Mouse (Mus musculus) embryonic facial prominence, embryonic 14.5 days (tissue): ENCODE data around the gene Cdk6. TPM values are rescaled to one million over a fixed set of nuclear protein-coding genes. Genes with fewer than 3 reads are reported as not detected.
A peak's percentile ranks its signal among the peaks of the same experiment; 100 is the strongest.
"Not testable (repeated sequence)": the region's sequence is repeated elsewhere in the genome, so short reads cannot be mapped to it uniquely, and the experiment has no call there.

Experiments used
- ATAC-seq: fragments of 200-750 bp; cut with Nextera tagmentation; 2 replicates; pipeline ENCODE4 v1.8.0; 2017; ENCODE audit warnings: low read depth, moderate number of reproducible peaks, moderate TSS enrichment
- DNase-seq: peaks from one replicate; pipeline ENCODE4 v3.0.0-alpha.2; 2015; ENCODE audit warnings: low spot score
- H3K27ac ChIP-seq: fragments of 300-500 bp; sonication (generic); replicated peaks from 2 replicates; pipeline ENCODE4 v1.5.1; 2014; ENCODE audit warnings: low read depth, mild to moderate bottlenecking, low read length, moderate library complexity
- H3K27me3 ChIP-seq: fragments of 300-500 bp; sonication (generic); replicated peaks from 2 replicates; pipeline ENCODE4 v1.6.1; 2014; ENCODE audit warnings: low read length; ENCODE audit not compliant: control insufficient read depth, insufficient read depth
- H3K36me3 ChIP-seq: fragments of 300-500 bp; sonication (generic); 2 replicates; pipeline ENCODE4 v1.6.1; 2014; ENCODE audit warnings: low read length, mixed read lengths; ENCODE audit not compliant: control insufficient read depth, insufficient read depth
- H3K4me1 ChIP-seq: fragments of 300-500 bp; sonication (generic); 2 replicates; pipeline ENCODE4 v1.6.1; 2014; ENCODE audit warnings: antibody characterized with exemption, low read length; ENCODE audit not compliant: control insufficient read depth, insufficient read depth
- H3K4me2 ChIP-seq: fragments of 300-500 bp; sonication (generic); 2 replicates; pipeline ENCODE4 v1.6.1; 2014; ENCODE audit warnings: low read depth, mild to moderate bottlenecking, low read length, moderate library complexity, mixed read lengths
- H3K4me3 ChIP-seq: fragments of 300-500 bp; sonication (generic); 2 replicates; pipeline ENCODE4 v1.5.1; 2014; ENCODE audit warnings: low read depth, mild to moderate bottlenecking, low read length
- H3K9ac ChIP-seq: fragments of 300-500 bp; sonication (generic); 2 replicates; pipeline ENCODE4 v1.6.1; 2014; ENCODE audit warnings: low read depth, mild to moderate bottlenecking, low read length, moderate library complexity, mixed read lengths
- H3K9me3 ChIP-seq: fragments of 300-500 bp; sonication (generic); 2 replicates; pipeline ENCODE4 v1.6.1; 2016; ENCODE audit warnings: low read length; ENCODE audit not compliant: control insufficient read depth
- WGBS: fragments of 180-500 bp; shearing (Covaris S2); extraction: QIAGEN DNeasy Blood & Tissue Kit; methylation state at CpG from one replicate; pipeline ENCODE4 v1.1.7; 2014; 5-methylcytosine and 5-hydroxymethylcytosine counted together
- polyA plus RNA-seq: library from polyadenylated mRNA; unstranded; fragments of >200 nt; fragmentation: Nextera tagmentation; extraction: Ambion mirVana; gene quantifications from 2 replicates; pipeline ENCODE4 v1.2.1, GENCODE M21; 2014

Cdk6 gene
- polyA plus RNA-seq, 1 experiment from 2014 or later, result 21.3 TPM

GRCm38 (mm10) chr5:3405503-3405902 is 64.2 kb downstream of the Cdk6 start:
- H3K4me2 ChIP-seq, result no peak overlapping the region
- DNase-seq (no peak), ATAC-seq (no peak)
- H3K4me3 ChIP-seq, result no peak overlapping the region
- no peak overlapping the region for H3K9ac ChIP-seq
- no peaks in the 10 kb centered on the region for H3K27me3 ChIP-seq
- no peaks in the 10 kb centered on the region for H3K4me1 ChIP-seq
- no peaks in the 10 kb centered on the region for H3K36me3 ChIP-seq
- 55% methylated on average over 6 of the region's 6 CpGs for WGBS
- H3K27ac ChIP-seq, result no peak overlapping the region
- no peaks in the 10 kb centered on the region for H3K9me3 ChIP-seq

GRCm38 (mm10) chr5:3407926-3408325 is 66.6 kb downstream of the Cdk6 start:
- Histone ChIP-seq H3K36me3 (no peaks in the 10 kb centered on the region), H3K27ac (no peak overlapping the region), H3K27me3 (no peaks in the 10 kb centered on the region), H3K4me2 (no peak overlapping the region), H3K4me1 (no peaks in the 10 kb centered on the region), H3K9ac (no peak overlapping the region), H3K9me3 (no peaks in the 10 kb centered on the region), H3K4me3 (no peak overlapping the region)
- DNase-seq, result peak; percentile 46
- ATAC-seq, result no peak
- WGBS, result 58% methylated on average over 9 of the region's 9 CpGs

GRCm38 (mm10) chr5:3418183-3418582 is 76.9 kb downstream of the Cdk6 start:
- H3K9ac ChIP-seq, ATAC-seq, H3K27ac ChIP-seq, H3K36me3 ChIP-seq, H3K4me1 ChIP-seq, DNase-seq, H3K4me2 ChIP-seq, H3K9me3 ChIP-seq, H3K4me3 ChIP-seq, H3K27me3 ChIP-seq: not testable (repeated sequence)
- 54% methylated on average over 1 of the region's 1 CpGs for WGBS

- DNase-seq (no peak), ATAC-seq (no peak)
- H3K4me2 ChIP-seq, result no peak overlapping the region
- H3K27me3 ChIP-seq, result no peaks in the 10 kb centered on the region
- no peaks in the 10 kb centered on the region for H3K36me3 ChIP-seq
- no peak overlapping the region for H3K4me3 ChIP-seq
- H3K9ac ChIP-seq, result no peak overlapping the region
- WGBS, result 70% methylated on average over 10 of the region's 10 CpGs
- H3K27ac ChIP-seq, result no peak overlapping the region
- H3K9me3 ChIP-seq, result no peaks in the 10 kb centered on the region
- no peaks in the 10 kb centered on the region for H3K4me1 ChIP-seq
Observed at GRCm38 (mm10) chr5:3420094-3420831, 79.0 kb downstream of the Cdk6 start.

DNA sequence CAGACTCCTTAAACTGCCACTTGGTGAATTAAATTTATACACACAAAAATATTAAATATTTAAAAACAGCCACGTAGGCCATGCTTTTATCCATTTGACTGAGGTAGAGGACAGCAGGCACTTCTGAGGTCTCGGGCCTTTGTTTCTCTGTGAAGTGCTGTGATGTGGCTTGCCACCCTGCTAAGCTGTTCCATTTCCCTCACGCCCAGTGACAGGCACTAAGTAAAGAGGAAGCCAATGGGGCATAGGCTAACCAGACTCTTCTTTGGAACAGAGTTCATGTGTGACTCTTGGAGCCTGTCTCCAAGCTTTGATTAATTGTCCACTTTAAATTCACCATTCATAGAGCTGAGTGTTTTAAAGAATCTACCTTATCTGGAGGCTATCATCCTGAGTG is 79.5 kb downstream of the Cdk6 start:
- WGBS, result 92% methylated on average over 3 of the region's 3 CpGs
- Histone ChIP-seq H3K4me1 (no peaks in the 10 kb centered on the region), H3K27me3 (no peaks in the 10 kb centered on the region), H3K9ac (no peak overlapping the region), H3K36me3 (no peaks in the 10 kb centered on the region), H3K4me3 (no peak overlapping the region), H3K9me3 (no peaks in the 10 kb centered on the region), H3K4me2 (no peak overlapping the region), H3K27ac (no peak overlapping the region)
- ATAC-seq, result no peak
- DNase-seq, result no peak

DNA sequence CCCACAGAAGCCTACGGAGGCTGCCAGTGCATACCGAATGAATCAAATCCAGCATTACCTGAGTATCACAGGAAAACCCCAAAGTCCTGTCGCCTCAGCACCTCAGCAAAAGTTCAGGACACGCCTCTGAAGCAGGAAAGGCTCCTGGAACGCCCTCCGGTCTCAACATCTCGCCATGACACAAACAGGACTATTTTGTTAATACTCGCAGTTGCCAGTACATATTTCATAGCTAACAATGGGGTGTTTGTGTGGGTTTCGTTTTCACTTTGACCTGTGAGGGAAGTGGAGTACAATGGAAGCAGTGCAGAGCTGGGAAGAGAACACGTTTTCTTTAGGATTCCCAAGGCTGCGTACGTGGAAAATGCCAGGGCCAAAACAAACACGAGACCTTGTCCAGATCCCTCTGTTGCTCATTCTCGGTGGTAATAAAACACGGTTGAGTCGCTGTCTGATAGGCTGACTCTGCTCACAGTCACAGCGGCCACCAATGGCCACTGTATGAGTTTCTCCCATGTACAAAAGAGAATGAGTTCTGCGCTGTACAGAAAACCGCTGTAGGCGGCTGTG is 91.9 kb downstream of the Cdk6 start:
- not testable (repeated sequence) for H3K9me3 ChIP-seq, H3K27ac ChIP-seq, H3K4me3 ChIP-seq, H3K27me3 ChIP-seq, H3K36me3 ChIP-seq, H3K9ac ChIP-seq, ATAC-seq, H3K4me2 ChIP-seq, H3K4me1 ChIP-seq
- WGBS, result 65% methylated on average over 19 of the region's 20 CpGs
- peak; percentile 24 for DNase-seq

- H3K27me3 ChIP-seq, H3K4me2 ChIP-seq, H3K9me3 ChIP-seq, H3K4me1 ChIP-seq, DNase-seq, ATAC-seq, H3K9ac ChIP-seq, H3K4me3 ChIP-seq, H3K36me3 ChIP-seq, H3K27ac ChIP-seq: not testable (repeated sequence)
- WGBS, result 81% methylated on average over 5 of the region's 5 CpGs
Observed at GRCm38 (mm10) chr5:3434105-3434504, 92.8 kb downstream of the Cdk6 start.

- not testable (repeated sequence) for H3K9ac ChIP-seq, DNase-seq, H3K27me3 ChIP-seq, H3K9me3 ChIP-seq, H3K4me2 ChIP-seq, H3K4me3 ChIP-seq, H3K27ac ChIP-seq, H3K36me3 ChIP-seq, H3K4me1 ChIP-seq, ATAC-seq
- WGBS, result 78% methylated on average over 9 of the region's 9 CpGs
Observed at GRCm38 (mm10) chr5:3438453-3439003, 97.2 kb downstream of the Cdk6 start.

- not testable (repeated sequence) for ATAC-seq, H3K4me1 ChIP-seq, DNase-seq, H3K36me3 ChIP-seq, H3K27me3 ChIP-seq, H3K9ac ChIP-seq, H3K4me2 ChIP-seq, H3K27ac ChIP-seq, H3K4me3 ChIP-seq, H3K9me3 ChIP-seq
- 76% methylated on average over 6 of the region's 6 CpGs for WGBS
Observed at GRCm38 (mm10) chr5:3439386-3439785, 98.1 kb downstream of the Cdk6 start.
